Mouse (Mus musculus) embryonic facial prominence, embryonic 11.5 days (tissue): Measurements from ENCODE around the gene Tead4. TPM values are rescaled to one million over a fixed set of nuclear protein-coding genes. Genes with fewer than 3 reads are reported as not detected.
A peak's percentile ranks its signal among the peaks of the same experiment; 100 is the strongest.

Source experiments
- ATAC-seq: fragments of 200-750 bp; cut with Nextera tagmentation; replicated peaks from 2 replicates; pipeline ENCODE4 v1.8.0; 2017; ENCODE audit warnings: low read depth; ENCODE audit not compliant: insufficient number of reproducible peaks, low FRiP score, low TSS enrichment
- DNase-seq: peaks from one replicate; pipeline ENCODE4 v3.0.0-alpha.2; 2015; ENCODE audit warnings: low spot score
- H3K27ac ChIP-seq: fragments of 300-500 bp; sonication (generic); replicated peaks from 2 replicates; pipeline ENCODE4 v1.5.1; 2014; ENCODE audit warnings: mild to moderate bottlenecking, low read depth, low read length, control low read depth
- H3K27me3 ChIP-seq: fragments of 300-500 bp; sonication (generic); 2 replicates; pipeline ENCODE4 v1.6.1; 2014; ENCODE audit warnings: mild to moderate bottlenecking, low read length, moderate library complexity, mixed read lengths; ENCODE audit not compliant: control insufficient read depth, insufficient read depth
- H3K36me3 ChIP-seq: fragments of 300-500 bp; sonication (generic); replicated peaks from 2 replicates; pipeline ENCODE4 v1.6.1; 2014; ENCODE audit warnings: low read depth, mild to moderate bottlenecking, low read length, moderate library complexity, mixed read lengths; ENCODE audit not compliant: control insufficient read depth, insufficient read depth
- H3K4me1 ChIP-seq: fragments of 300-500 bp; sonication (generic); 2 replicates; pipeline ENCODE4 v1.6.1; 2014; ENCODE audit warnings: low read length, mixed read lengths; ENCODE audit not compliant: control insufficient read depth, insufficient read depth
- H3K4me2 ChIP-seq: fragments of 300-500 bp; sonication (generic); 2 replicates; pipeline ENCODE4 v1.6.1; 2014; ENCODE audit warnings: low read depth, mild to moderate bottlenecking, control low read depth, low read length, moderate library complexity
- H3K4me3 ChIP-seq: fragments of 300-500 bp; sonication (generic); 2 replicates; pipeline ENCODE4 v1.5.1; 2014; ENCODE audit warnings: low read depth, low read length, control low read depth
- H3K9ac ChIP-seq: fragments of 300-500 bp; sonication (generic); replicated peaks from 2 replicates; pipeline ENCODE4 v1.6.1; 2014; ENCODE audit warnings: mild to moderate bottlenecking, control low read depth, low read length
- H3K9me3 ChIP-seq: fragments of 300-500 bp; sonication (generic); replicated peaks from 2 replicates; pipeline ENCODE4 v1.6.1; 2016; ENCODE audit warnings: mild to moderate bottlenecking, low read length, inconsistent platforms, mixed read lengths; ENCODE audit not compliant: control insufficient read depth
- WGBS: fragments of 180-500 bp; shearing (Covaris S2); extraction: QIAGEN DNeasy Blood & Tissue Kit; methylation state at CpG from one replicate; pipeline ENCODE4 v1.1.7; 2014; 5-methylcytosine and 5-hydroxymethylcytosine counted together
- polyA plus RNA-seq: library from polyadenylated mRNA; unstranded; fragments of >200 nt; fragmentation: Nextera tagmentation; extraction: Ambion mirVana; gene quantifications from 2 replicates; pipeline ENCODE4 v1.2.1, GENCODE M21; 2014

Tead4 gene
- polyA plus RNA-seq, 1 experiment from 2014 or later = 1.4 TPM

DNA sequence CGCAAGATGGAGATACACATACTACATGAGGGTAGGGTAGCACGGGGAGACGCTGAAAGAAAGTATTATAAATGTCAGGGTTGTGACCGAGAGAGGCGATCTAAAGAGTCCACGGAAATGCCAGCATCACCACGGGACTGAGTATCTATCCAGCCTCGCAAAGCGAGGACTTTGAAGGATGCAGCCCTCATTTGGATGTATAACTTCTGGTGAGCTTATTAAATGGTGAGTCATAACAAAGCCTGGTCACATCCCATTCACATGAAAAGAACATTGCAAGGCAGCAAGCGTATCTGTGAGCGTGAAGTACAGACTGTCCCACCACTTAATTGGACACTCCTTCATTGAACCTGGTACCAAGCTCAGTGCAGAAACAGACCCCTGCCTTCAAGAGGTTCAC, 835 bp upstream of the Tead4 start:
- no peak for ATAC-seq
- Histone ChIP-seq H3K9ac (no peak overlapping the region), H3K27ac (no peak overlapping the region), H3K4me1 (peaks cover under 1% of the 10 kb centered on the region; the same call in 1 of the 2 replicates), H3K4me3 (no peak overlapping the region), H3K27me3 (peaks cover 10% of the 10 kb centered on the region), H3K4me2 (no peak overlapping the region), H3K9me3 (no peaks in the 10 kb centered on the region), H3K36me3 (no peaks in the 10 kb centered on the region)
- 45% methylated on average over 11 of the region's 11 CpGs for WGBS
- DNase-seq = no peak

- H3K27ac ChIP-seq = no peak overlapping the region
- no peaks in the 10 kb centered on the region for H3K9me3 ChIP-seq
- under 1% methylated on average over 25 of the region's 25 CpGs for WGBS
- no peaks in the 10 kb centered on the region for H3K36me3 ChIP-seq
- ATAC-seq (peak; percentile 49; the same call in 1 of the 2 replicates), DNase-seq (peak; percentile 54)
- peaks cover 3% of the 10 kb centered on the region; the same call in 1 of the 2 replicates for H3K4me1 ChIP-seq
- peak overlapping the region; percentile 59 for H3K9ac ChIP-seq
- peaks cover 10% of the 10 kb centered on the region for H3K27me3 ChIP-seq
- peak overlapping the region; percentile 70 for H3K4me3 ChIP-seq
- H3K4me2 ChIP-seq = peak overlapping the region; percentile 96
Observed at GRCm38 (mm10) chr6:128299292-128300133, 1.1 kb downstream of the Tead4 start.

DNA sequence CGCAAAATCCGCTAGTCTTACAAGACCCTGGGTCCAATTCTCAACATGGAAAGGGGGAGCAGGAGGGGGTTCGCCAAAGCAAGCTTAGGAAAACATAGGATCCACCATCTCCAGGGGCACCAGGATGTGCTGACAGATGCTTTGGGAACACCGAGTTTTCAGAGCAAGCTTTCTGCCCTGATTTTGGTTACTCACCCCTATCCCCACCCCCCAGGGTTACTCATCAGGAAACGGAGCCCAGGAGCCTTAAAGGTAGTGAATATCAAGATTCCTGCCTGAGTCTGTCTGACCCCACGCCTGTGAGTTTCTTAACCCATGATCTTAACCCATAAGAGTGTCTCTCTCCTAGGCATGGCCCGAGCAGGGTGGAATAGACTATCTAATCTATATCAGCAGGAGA, 2.4 kb downstream of the Tead4 start:
- 40% methylated on average over 7 of the region's 7 CpGs for WGBS

DNA sequence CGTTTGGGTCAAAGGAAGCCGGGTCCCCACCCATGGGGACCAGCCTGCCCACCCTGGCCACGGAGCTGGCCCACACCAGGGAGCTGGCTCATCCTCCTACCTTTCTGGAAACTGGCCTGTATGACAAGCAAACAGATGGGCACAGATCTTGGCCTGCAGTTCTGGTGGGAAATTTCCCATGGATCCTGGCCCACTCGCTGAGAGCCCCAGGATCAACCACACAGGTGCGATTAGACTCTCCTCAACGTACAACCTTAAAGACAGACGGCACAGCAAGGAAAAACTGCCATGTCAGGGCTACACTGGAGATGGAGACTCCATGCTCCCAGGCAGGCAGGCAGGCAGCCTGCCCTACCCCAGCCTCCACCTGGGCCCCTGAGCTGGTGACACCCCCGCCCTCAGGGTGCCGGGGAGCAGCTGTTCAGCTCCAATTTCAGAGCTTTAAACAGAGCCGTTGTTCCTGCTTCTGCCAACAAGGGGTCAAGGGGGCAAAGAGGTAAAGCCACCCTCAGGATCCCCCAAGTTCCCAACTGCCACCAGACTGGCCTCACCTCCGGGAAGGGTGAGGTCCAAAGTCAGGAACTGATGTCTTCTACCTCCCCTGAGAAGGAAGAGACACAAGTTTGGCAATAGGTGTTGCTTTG, 3.8 kb downstream of the Tead4 start:
- H3K9ac ChIP-seq = no peak overlapping the region
- no peak for ATAC-seq
- H3K27ac ChIP-seq = no peak overlapping the region
- no peaks in the 10 kb centered on the region for H3K9me3 ChIP-seq
- no peak overlapping the region; the same call in 1 of the 2 replicates for H3K4me2 ChIP-seq
- WGBS = 19% methylated on average over 11 of the region's 11 CpGs
- H3K4me3 ChIP-seq = no peak overlapping the region
- H3K36me3 ChIP-seq = no peaks in the 10 kb centered on the region
- H3K4me1 ChIP-seq = peaks cover 3% of the 10 kb centered on the region; the same call in 1 of the 2 replicates
- peaks cover 9% of the 10 kb centered on the region for H3K27me3 ChIP-seq
- DNase-seq = no peak

More for the DNA sequence above, 2.4 kb downstream of the Tead4 start:
- H3K9me3 ChIP-seq = no peaks in the 10 kb centered on the region
- no peak for DNase-seq
- H3K4me3 ChIP-seq = no peak overlapping the region
- no peak overlapping the region for H3K27ac ChIP-seq
- no peak for ATAC-seq
- H3K9ac ChIP-seq = no peak overlapping the region
- peaks cover 3% of the 10 kb centered on the region; the same call in 1 of the 2 replicates for H3K4me1 ChIP-seq
- peaks cover 10% of the 10 kb centered on the region for H3K27me3 ChIP-seq
- no peaks in the 10 kb centered on the region for H3K36me3 ChIP-seq
- no peak overlapping the region for H3K4me2 ChIP-seq

DNA sequence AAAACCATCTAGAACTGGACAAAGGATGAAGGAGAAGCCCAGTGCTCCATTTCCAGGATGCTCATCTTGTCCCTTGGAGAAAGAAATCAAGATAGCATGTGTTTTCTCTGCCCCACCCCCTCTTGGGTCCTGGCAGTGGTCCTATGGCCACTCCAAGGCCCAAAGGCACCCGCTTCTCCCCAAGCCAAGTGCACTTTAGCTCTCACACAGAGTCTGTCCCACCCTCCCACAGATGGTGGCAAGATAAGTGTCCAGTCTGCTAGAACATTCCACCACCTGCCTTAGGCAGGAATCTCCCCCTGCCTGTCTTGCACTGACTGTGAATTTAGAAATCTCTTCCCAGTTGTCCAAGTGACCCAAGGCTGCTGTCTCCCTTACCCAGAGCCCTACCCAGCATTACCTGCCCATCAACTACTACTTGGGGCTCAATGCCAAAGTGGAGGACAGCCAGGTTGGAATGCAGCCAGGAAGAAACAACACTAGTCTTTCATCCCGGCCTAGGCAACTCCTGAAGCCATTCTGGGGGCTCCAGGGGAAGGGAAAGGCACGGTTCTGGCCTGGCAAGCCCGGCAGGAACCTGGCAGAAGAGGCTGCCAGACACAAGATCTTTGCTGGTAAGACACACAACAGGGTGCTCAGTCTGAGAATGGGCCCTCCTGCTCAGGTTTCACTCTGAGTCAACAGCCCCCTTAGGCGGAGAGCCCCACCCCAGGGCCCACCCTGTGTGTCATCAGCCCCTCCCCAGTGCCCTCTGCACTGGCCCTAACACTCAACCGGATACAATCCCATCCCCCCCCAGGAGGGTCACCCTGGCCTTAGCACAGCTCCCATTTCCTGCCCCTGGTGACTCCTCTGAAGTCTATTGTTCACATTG, 4.5 kb downstream of the Tead4 start:
- no peak overlapping the region for H3K9ac ChIP-seq
- WGBS = 38% methylated on average over 6 of the region's 6 CpGs
- H3K27me3 ChIP-seq = peaks cover 3% of the 10 kb centered on the region; the same call in 1 of the 2 replicates
- peaks cover 3% of the 10 kb centered on the region; the same call in 1 of the 2 replicates for H3K4me1 ChIP-seq
- no peak for ATAC-seq
- H3K36me3 ChIP-seq = no peaks in the 10 kb centered on the region
- no peak overlapping the region for H3K4me2 ChIP-seq
- no peak overlapping the region for H3K27ac ChIP-seq
- H3K9me3 ChIP-seq = no peaks in the 10 kb centered on the region
- DNase-seq = no peak
- H3K4me3 ChIP-seq = no peak overlapping the region

DNA sequence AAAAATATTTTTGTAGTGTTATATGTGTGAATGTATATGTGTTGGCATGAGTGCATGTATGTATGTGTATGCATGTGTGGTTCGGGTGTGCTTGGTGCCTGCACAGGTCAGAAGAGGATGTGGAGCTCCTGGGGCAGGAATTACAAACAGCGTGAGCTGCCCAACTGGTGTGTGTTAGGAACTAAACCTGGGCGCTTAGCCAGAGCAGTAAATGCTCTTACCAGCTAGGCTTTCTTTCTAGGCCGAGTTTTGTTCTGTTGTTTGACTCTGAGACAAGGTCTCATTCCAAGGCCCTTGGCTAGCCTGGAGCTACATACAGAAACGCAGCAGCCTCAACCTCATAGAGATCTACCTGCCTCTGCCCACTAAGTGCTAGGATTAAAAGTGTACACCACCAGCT, 9.3 kb downstream of the Tead4 start:
- H3K9me3 ChIP-seq = no peaks in the 10 kb centered on the region
- 81% methylated on average over 5 of the region's 5 CpGs for whole genome bisulfite sequencing
- no peak overlapping the region for H3K4me3 ChIP-seq

GRCm38 (mm10) chr6:128288681-128289080, 11.9 kb downstream of the Tead4 start:
- DNase-seq (no peak), ATAC-seq (no peak)
- Histone ChIP-seq H3K36me3 (no peaks in the 10 kb centered on the region), H3K9ac (no peak overlapping the region), H3K4me1 (peaks cover 3% of the 10 kb centered on the region; the same call in 1 of the 2 replicates), H3K4me2 (no peak overlapping the region), H3K4me3 (no peak overlapping the region), H3K9me3 (no peaks in the 10 kb centered on the region), H3K27me3 (no peaks in the 10 kb centered on the region), H3K27ac (no peak overlapping the region)
- WGBS = 93% methylated on average over 6 of the region's 6 CpGs

More for the DNA sequence above, 9.3 kb downstream of the Tead4 start:
- no peaks in the 10 kb centered on the region for H3K36me3 ChIP-seq
- H3K27me3 ChIP-seq = no peaks in the 10 kb centered on the region
- no peak overlapping the region for H3K9ac ChIP-seq
- DNase-seq = no peak
- ATAC-seq = no peak
- H3K4me2 ChIP-seq = no peak overlapping the region
- H3K27ac ChIP-seq = no peak overlapping the region
- H3K4me1 ChIP-seq = peaks cover under 1% of the 10 kb centered on the region; the same call in 1 of the 2 replicates
